Mouse (Mus musculus): ENCODE results near the gene Nipa1. TPM values are rescaled to one million over a fixed set of nuclear protein-coding genes. Genes with fewer than 3 reads are reported as not detected.

Nipa1 gene
- total RNA-seq, 2 experiments from 2014 or later, result 72.0 to 73.9 TPM

GRCm38 (mm10) chr7:55959801-55960200 lies 60.0 kb downstream of the Nipa1 start:
- intact Hi-C loops (cut with DNase I), result no loop called here
- no peak for DNase-seq (ENCODE audit: low spot score in 2 of 2)

- intact Hi-C loops (cut with DNase I), result no loop called here
- no peak for DNase-seq (ENCODE audit: low spot score in 2 of 2)
Measured at GRCm38 (mm10) chr7:55957916-55958315, 61.8 kb downstream of the Nipa1 start.

GRCm38 (mm10) chr7:55957178-55957577 lies 62.6 kb downstream of the Nipa1 start:
- intact Hi-C loops (cut with DNase I), result no loop called here
- DNase-seq (ENCODE audit: low spot score in 2 of 2), result no peak

GRCm38 (mm10) chr7:55956054-55956453 lies 63.7 kb downstream of the Nipa1 start:
- intact Hi-C loops (cut with DNase I), result no loop called here
- DNase-seq (ENCODE audit: low spot score in 2 of 2), result no peak

GRCm38 (mm10) chr7:55938341-55938740 lies 81.4 kb downstream of the Nipa1 start:
- intact Hi-C loops (cut with DNase I), result no loop called here
- DNase-seq (ENCODE audit: low spot score in 2 of 2), result no peak

GRCm38 (mm10) chr7:55935025-55935424 lies 84.7 kb downstream of the Nipa1 start:
- intact Hi-C loops (cut with DNase I), result no loop called here
- DNase-seq (ENCODE audit: low spot score in 2 of 2), result no peak

- no peak for DNase-seq (ENCODE audit: low spot score in 2 of 2)
- intact Hi-C loops (cut with DNase I), result no loop called here
Measured at GRCm38 (mm10) chr7:55928649-55929048, 91.1 kb downstream of the Nipa1 start.

Other genes starting within 250 kb of the Nipa1 start
- gene Tubgcp5, start 225.8 kb downstream of the Nipa1 start, total RNA-seq (2021), result 10 to 100 TPM; 30.3 to 33.2 TPM
- gene Cyfip1, start 178.2 kb downstream of the Nipa1 start, total RNA-seq (2021), result 10 to 100 TPM; 71.3 to 75.2 TPM
- gene Nipa2, start 57.5 kb downstream of the Nipa1 start, total RNA-seq (2021), result 10 to 100 TPM; 52.6 to 64.8 TPM
- 100 to 1,000 TPM; 132 to 150 TPM for gene Herc2, start 30.2 kb upstream of the Nipa1 start, total RNA-seq (2021)
- under 1 TPM; 0.53 to 0.72 TPM for gene Oca2, start 219.8 kb upstream of the Nipa1 start, total RNA-seq (2021)

Data from left cerebral cortex, postnatal 14 days (tissue).